ENCODE assay signal across 26 mouse cellular contexts in genomic region chr17:51223152-51223551, GRCm38 (mm10). TPM values are rescaled to one million over a fixed set of nuclear protein-coding genes. Genes with fewer than 3 reads are reported as not detected.
DNase-seq lines count a peak whose midpoint lies in the region; ATAC-seq and TF ChIP-seq lines count a peak whose summit lies in the region.
"Had no signal": no experiment of that assay in that cellular context is flagged by ENCODE, and none has a peak within 500 bp of the region (broad histone marks: within the 10 kb centered on the region; RNA-seq: fewer than 3 reads in every experiment).

No protein-coding gene starts in this region.

- H3K36me3 ChIP-seq in forebrain, embryonic 11.5 days (ENCODE audit: control insufficient read depth, insufficient read depth, low read length) = no peaks in the 10 kb centered on the region
- H3K36me3 ChIP-seq in forebrain, embryonic 15.5 days = no peaks in the 10 kb centered on the region
- H3K36me3 ChIP-seq in midbrain, embryonic 10.5 days = no peaks in the 10 kb centered on the region
- no peaks in the 10 kb centered on the region for H3K36me3 ChIP-seq in midbrain, embryonic 15.5 days (replicated peaks)
- H3K36me3 ChIP-seq in forebrain, embryonic 13.5 days (ENCODE audit: poor library complexity, severe bottlenecking) = no peaks in the 10 kb centered on the region
- H3K36me3 ChIP-seq: heart, embryonic 13.5 days; kidney, embryonic 15.5 days had no signal

- no peaks in the 10 kb centered on the region for H3K27me3 ChIP-seq in forebrain, embryonic 11.5 days (ENCODE audit: control insufficient read depth, insufficient read depth, low read length)
- no peaks in the 10 kb centered on the region for H3K27me3 ChIP-seq in forebrain, embryonic 15.5 days
- no peaks in the 10 kb centered on the region for H3K27me3 ChIP-seq in midbrain, embryonic 10.5 days (ENCODE audit: low read depth, poor library complexity, severe bottlenecking)
- no peaks in the 10 kb centered on the region for H3K27me3 ChIP-seq in midbrain, embryonic 15.5 days (replicated peaks)
- H3K27me3 ChIP-seq in forebrain, embryonic 13.5 days = no peaks in the 10 kb centered on the region
- H3K27me3 ChIP-seq: heart, embryonic 13.5 days; kidney, embryonic 15.5 days had no signal

- TF ChIP-seq POLR2A in brain, embryonic 14.5 days (IDR thresholded peaks at IDR 0.05; ENCODE audit: borderline replicate concordance, extremely low read depth, insufficient read depth, insufficient read length, poor library complexity, severe bottlenecking) = no peak

- no peaks in the 10 kb centered on the region for H3K4me1 ChIP-seq in forebrain, embryonic 11.5 days (replicated peaks; ENCODE audit: control insufficient read depth, insufficient read depth, low read length)
- no peaks in the 10 kb centered on the region for H3K4me1 ChIP-seq in forebrain, embryonic 15.5 days
- H3K4me1 ChIP-seq in midbrain, embryonic 10.5 days = peaks cover 4% of the 10 kb centered on the region; the same call in 1 of the 2 replicates
- H3K4me1 ChIP-seq in midbrain, embryonic 15.5 days = 0 out of 2 replicates have a peak, but pooled peaks cover 3% of the 10 kb centered on the region
- no peaks in the 10 kb centered on the region for H3K4me1 ChIP-seq in forebrain, embryonic 13.5 days
- H3K4me1 ChIP-seq: heart, embryonic 13.5 days; kidney, embryonic 15.5 days had no signal

- peak; percentile 53 for DNase-seq in forebrain, embryonic 11.5 days (ENCODE audit: low spot score)
- peak; percentile 12 for DNase-seq in midbrain, embryonic 10.5 days (ENCODE audit: low spot score)
- DNase-seq in brain, embryonic 14.5 days (ENCODE audit: low read depth) = peak; percentile 64
- DNase-seq in urinary bladder, postnatal 14 days (ENCODE audit: low spot score) = no peak
- DNase-seq in spleen, adult 18-20 months = no peak
- DNase-seq: adrenal gland, postnatal 10 days; cerebellum, adult 11 months; cerebellum, adult 9-10 months; heart, postnatal 10 days; kidney, adult 18-20 months; kidney, postnatal 25 days; liver; lung, adult 2 months; lung, postnatal 10 days; right cerebral cortex, postnatal 25 days; thymus, postnatal 25 days had no signal

- TF ChIP-seq CTCF in brain, embryonic 14.5 days (IDR thresholded peaks at IDR 0.05; ENCODE audit: borderline replicate concordance, extremely low read depth, insufficient read depth, insufficient read length) = no peak

- H3K4me2 ChIP-seq in forebrain, embryonic 11.5 days (ENCODE audit: low read depth, low read length, severe bottlenecking) = no peak overlapping the region
- no peak overlapping the region for H3K4me2 ChIP-seq in forebrain, embryonic 15.5 days (replicated peaks)
- no peak overlapping the region for H3K4me2 ChIP-seq in midbrain, embryonic 15.5 days
- no peak overlapping the region for H3K4me2 ChIP-seq in forebrain, embryonic 13.5 days
- H3K4me2 ChIP-seq: heart, embryonic 13.5 days; kidney, embryonic 15.5 days had no signal

- H3K9me3 ChIP-seq in forebrain, embryonic 11.5 days (ENCODE audit: control insufficient read depth, low read length) = no peaks in the 10 kb centered on the region
- no peaks in the 10 kb centered on the region for H3K9me3 ChIP-seq in forebrain, embryonic 15.5 days
- no peaks in the 10 kb centered on the region for H3K9me3 ChIP-seq in midbrain, embryonic 10.5 days (replicated peaks)
- no peaks in the 10 kb centered on the region for H3K9me3 ChIP-seq in midbrain, embryonic 15.5 days
- H3K9me3 ChIP-seq in forebrain, embryonic 13.5 days (replicated peaks) = no peaks in the 10 kb centered on the region
- H3K9me3 ChIP-seq: heart, embryonic 13.5 days; kidney, embryonic 15.5 days had no signal

- ATAC-seq in forebrain, embryonic 11.5 days (replicated peaks; ENCODE audit: low FRiP score) = peak; percentile 67
- ATAC-seq in forebrain, embryonic 15.5 days (replicated peaks) = no peak
- no peak for ATAC-seq in midbrain, embryonic 15.5 days (replicated peaks)
- ATAC-seq in forebrain, embryonic 13.5 days = peak; percentile 48; the same call in 1 of the 2 replicates
- ATAC-seq: inflammation-experienced regulatory T-cells, adult 6 months; Patski had no signal

- WGBS in forebrain, embryonic 11.5 days = 7% methylated on average over 4 of the region's 4 CpGs
- WGBS in forebrain, embryonic 15.5 days = 2% methylated on average over 4 of the region's 4 CpGs
- WGBS in midbrain, embryonic 10.5 days = 27% methylated on average over 4 of the region's 4 CpGs
- 9% methylated on average over 4 of the region's 4 CpGs for WGBS in midbrain, embryonic 15.5 days
- WGBS in forebrain, embryonic 13.5 days = 3% methylated on average over 4 of the region's 4 CpGs

- H3K27ac ChIP-seq in forebrain, embryonic 11.5 days (ENCODE audit: low read depth, low read length) = no peak overlapping the region
- H3K27ac ChIP-seq in forebrain, embryonic 15.5 days (replicated peaks) = no peak overlapping the region
- no peak overlapping the region for H3K27ac ChIP-seq in midbrain, embryonic 10.5 days (replicated peaks)
- no peak overlapping the region for H3K27ac ChIP-seq in midbrain, embryonic 15.5 days
- H3K27ac ChIP-seq in forebrain, embryonic 13.5 days = no peak overlapping the region
- H3K27ac ChIP-seq: heart, embryonic 13.5 days; kidney, embryonic 15.5 days; liver, embryonic 14.5 days; macrophage had no signal

- no peak overlapping the region for H3K4me3 ChIP-seq in forebrain, embryonic 11.5 days (ENCODE audit: low read depth, low read length)
- no peak overlapping the region for H3K4me3 ChIP-seq in forebrain, embryonic 15.5 days
- no peak overlapping the region for H3K4me3 ChIP-seq in midbrain, embryonic 10.5 days
- H3K4me3 ChIP-seq in midbrain, embryonic 15.5 days = no peak overlapping the region
- H3K4me3 ChIP-seq in forebrain, embryonic 13.5 days = no peak overlapping the region
- H3K4me3 ChIP-seq: heart, embryonic 13.5 days; kidney, embryonic 15.5 days; myocyte had no signal

- H3K9ac ChIP-seq in forebrain, embryonic 11.5 days (ENCODE audit: low read length) = no peak overlapping the region
- no peak overlapping the region for H3K9ac ChIP-seq in forebrain, embryonic 15.5 days (replicated peaks)
- H3K9ac ChIP-seq in midbrain, embryonic 15.5 days = no peak overlapping the region
- H3K9ac ChIP-seq in forebrain, embryonic 13.5 days = no peak overlapping the region
- H3K9ac ChIP-seq: heart, embryonic 13.5 days; kidney, embryonic 15.5 days; liver, embryonic 14.5 days had no signal

RNA-seq across cellular contexts. Expression of gene Tbc1d5, which starts 44.0 kb away (rescaled TPM):
- polyA plus RNA-seq in forebrain, embryonic 11.5 days (2014; fragmentation: Nextera tagmentation; extraction: Ambion mirVana) = 11.8 and 13.9 TPM in 2 replicates
- 6.9 and 7.1 TPM in 2 replicates for polyA plus RNA-seq in forebrain, embryonic 15.5 days (2015; fragmentation: Nextera tagmentation; extraction: Ambion mirVana)
- polyA plus RNA-seq in midbrain, embryonic 10.5 days (2016; fragmentation: Nextera tagmentation; extraction: Ambion mirVana) = 10.8 and 12.3 TPM in 2 replicates
- 7.5 and 8.6 TPM in 2 replicates for polyA plus RNA-seq in midbrain, embryonic 15.5 days (2015; fragmentation: Nextera tagmentation; extraction: Ambion mirVana)
- 8.3 and 11.0 TPM in 2 replicates for polyA plus RNA-seq in brain, embryonic 14.5 days (2012; rRNA removed)
- polyA plus RNA-seq in forebrain, embryonic 13.5 days (2015; fragmentation: Nextera tagmentation; extraction: Ambion mirVana) = 6.8 and 6.9 TPM in 2 replicates

Comparison
In these comparisons a context has a peak if more than half of its experiments do, and no peak if none do; other contexts are left out.
1. ATAC-seq: peak in forebrain, embryonic 11.5 days (single experiment) and forebrain, embryonic 13.5 days (single experiment); none in forebrain, embryonic 15.5 days (single experiment) and midbrain, embryonic 15.5 days (single experiment).
2. DNase-seq: peak in forebrain, embryonic 11.5 days (single experiment), midbrain, embryonic 10.5 days (single experiment) and brain, embryonic 14.5 days (single experiment); none in urinary bladder, postnatal 14 days (single experiment) and spleen, adult 18-20 months (0 of 2).